Mouse (Mus musculus) cerebellum, adult 9-11 months (tissue): Measurements from ENCODE around the gene Mettl21e.
A peak's percentile ranks its signal among the peaks of the same experiment; 100 is the strongest.
"Not testable (repeated sequence)": the region's sequence is repeated elsewhere in the genome, so short reads cannot be mapped to it uniquely, and the experiment has no call there.

Source experiments
- DNase-seq: peaks from one replicate; pipeline ENCODE4 v3.0.0; 2022

The Mettl21e gene

DNA sequence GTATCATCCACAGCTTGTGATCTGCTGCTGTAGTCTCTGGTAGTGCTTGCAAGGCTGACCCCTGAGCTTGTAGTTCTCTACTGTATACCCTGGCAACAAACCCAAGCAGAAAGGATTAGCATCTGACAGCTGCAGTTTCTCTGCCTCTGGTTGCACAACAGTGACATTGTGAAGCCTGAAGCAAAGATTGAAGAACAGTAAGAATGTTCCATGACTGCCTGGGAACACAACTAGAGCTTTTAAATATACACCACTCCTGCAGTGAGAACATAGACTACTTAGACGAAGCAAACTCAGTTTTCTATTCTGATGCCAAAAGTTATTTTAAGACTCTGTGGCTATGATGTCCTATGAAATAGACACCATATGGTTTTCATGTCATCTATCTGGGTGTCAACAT lies at the start of gene Mettl21e:
Mettl21e (minus strand) TSS at position 86 of the 400 bp plus-strand sequence.
- DNase-seq, result no peak

GRCm38 (mm10) chr1:44240440-44240839 lies 21.7 kb upstream of the Mettl21e start:
- not testable (repeated sequence) for DNase-seq

DNA sequence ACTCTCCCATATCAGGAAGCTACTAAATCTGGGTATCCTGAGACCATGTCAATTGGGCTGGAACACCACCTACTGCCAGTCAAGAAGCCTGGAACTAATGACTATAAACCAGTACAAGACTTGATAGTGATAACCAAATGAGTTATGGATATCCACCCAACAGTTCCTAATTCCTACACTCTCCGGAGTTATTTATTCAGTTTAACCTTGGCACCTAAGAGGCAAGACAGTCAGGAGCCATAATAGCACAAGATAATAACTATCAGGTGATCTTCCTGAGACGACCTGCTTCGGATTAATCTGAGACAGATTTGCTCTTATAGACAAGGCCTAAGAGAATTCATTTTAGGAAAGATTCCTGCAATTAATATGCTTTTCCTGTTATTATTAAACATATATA lies 21.2 kb upstream of the Mettl21e start:
- DNase-seq, result no peak

GRCm38 (mm10) chr1:44237305-44237704 lies 18.5 kb upstream of the Mettl21e start:
- DNase-seq, result no peak

GRCm38 (mm10) chr1:44235311-44235710 lies 16.6 kb upstream of the Mettl21e start:
- DNase-seq, result no peak

DNA sequence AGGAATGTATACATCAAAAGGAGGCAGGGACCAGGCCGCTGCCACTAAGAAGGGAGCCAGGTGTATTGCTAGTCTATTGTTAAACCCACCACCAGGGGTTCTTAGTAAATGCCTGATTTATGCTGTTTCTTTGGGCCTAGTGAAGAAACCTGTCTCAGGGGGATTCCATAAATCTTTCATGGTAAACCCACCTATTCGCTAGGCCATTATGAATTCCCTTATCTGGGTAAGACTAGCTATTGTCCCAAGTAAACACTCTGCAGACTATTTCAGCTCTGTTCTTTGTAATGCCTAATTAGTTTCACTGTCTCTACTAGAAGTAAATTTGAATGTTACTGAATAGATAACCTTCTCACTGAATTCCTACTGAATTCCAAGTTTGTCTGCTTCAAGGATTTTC lies 15.8 kb upstream of the Mettl21e start:
- not testable (repeated sequence) for DNase-seq

GRCm38 (mm10) chr1:44229044-44229443 lies 10.3 kb upstream of the Mettl21e start:
- DNase-seq, result no peak

- DNase-seq, result peak; percentile 72
These were observed 1.6 kb downstream of the Mettl21e start for GRCm38 (mm10) chr1:44217118-44217517.

- no peak for DNase-seq
These were observed 2.2 kb downstream of the Mettl21e start for GRCm38 (mm10) chr1:44216352-44217116.

DNA sequence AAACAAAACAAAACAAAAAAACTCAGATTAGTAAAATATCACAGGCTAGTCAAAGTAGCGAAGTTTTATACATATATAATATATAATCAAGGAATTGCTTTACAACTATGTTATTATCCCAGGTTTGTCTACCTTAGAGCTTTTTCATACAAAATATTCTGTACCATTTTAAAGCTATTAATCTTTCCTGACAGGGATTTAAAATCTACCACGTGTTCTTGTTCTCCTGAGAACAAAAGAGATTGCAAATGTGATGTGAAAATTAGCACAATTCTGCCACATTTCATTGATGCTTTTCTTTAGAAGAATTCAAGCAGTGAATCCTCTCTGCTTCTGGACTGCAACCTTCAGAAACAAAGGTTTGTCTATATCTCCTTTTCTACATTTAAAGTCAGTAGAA lies 4.3 kb downstream of the Mettl21e start:
- no peak for DNase-seq

GRCm38 (mm10) chr1:44202876-44203275 lies 15.9 kb downstream of the Mettl21e start:
- DNase-seq, result no peak

GRCm38 (mm10) chr1:44198273-44199171 lies 20.2 kb downstream of the Mettl21e start:
- peak; percentile 8 for DNase-seq

DNA sequence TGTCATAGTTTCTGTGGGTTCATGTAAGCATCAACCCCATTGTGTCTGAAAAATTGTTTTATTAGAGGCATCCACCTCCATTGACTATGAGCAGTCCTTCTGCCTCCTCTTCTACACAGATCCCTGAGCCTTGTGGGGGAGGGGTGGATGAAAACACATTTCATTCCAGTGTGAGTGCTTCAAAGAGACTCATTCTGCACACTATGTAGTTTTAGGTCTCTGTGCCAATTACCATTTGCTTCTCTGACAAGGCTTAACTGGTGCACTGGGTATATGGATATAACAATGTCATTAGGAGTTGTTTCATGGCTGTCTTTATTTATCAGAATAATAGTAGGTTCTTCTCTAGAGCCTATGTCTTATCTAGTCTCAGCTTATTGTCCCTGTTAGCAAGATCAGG lies 32.4 kb downstream of the Mettl21e start:
- no peak for DNase-seq

- no peak for DNase-seq
These were observed 40.7 kb downstream of the Mettl21e start for GRCm38 (mm10) chr1:44178086-44178485.

GRCm38 (mm10) chr1:44173903-44174302 lies 44.9 kb downstream of the Mettl21e start:
- no peak for DNase-seq

- no peak for DNase-seq
These were observed 46.1 kb downstream of the Mettl21e start for GRCm38 (mm10) chr1:44172656-44173055.

DNA sequence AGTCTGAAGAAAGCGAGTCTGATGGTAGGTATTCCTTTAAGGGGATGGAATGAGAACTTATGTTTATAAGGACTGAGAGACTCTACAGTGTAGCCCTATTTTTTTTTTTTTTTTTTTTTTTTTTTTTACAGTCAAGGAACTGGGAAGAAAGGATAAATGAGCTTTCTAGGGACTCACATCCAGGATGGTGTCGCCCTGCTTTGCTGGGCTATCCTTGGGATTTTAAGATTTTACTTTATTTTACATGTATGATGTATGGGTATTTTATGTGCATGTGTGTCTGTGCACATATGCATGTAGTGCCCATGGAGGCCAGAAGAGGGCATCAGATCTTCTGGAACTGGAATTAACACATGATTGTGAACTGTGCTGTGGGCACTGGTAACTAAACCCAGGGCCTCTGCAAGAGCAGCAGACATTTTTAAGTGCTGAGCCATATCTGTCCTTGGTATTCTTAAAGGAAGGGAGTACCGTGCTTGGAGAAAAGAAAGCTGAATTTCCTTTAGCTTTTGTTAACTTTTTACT lies 50.8 kb downstream of the Mettl21e start:
- DNase-seq, result no peak

DNA sequence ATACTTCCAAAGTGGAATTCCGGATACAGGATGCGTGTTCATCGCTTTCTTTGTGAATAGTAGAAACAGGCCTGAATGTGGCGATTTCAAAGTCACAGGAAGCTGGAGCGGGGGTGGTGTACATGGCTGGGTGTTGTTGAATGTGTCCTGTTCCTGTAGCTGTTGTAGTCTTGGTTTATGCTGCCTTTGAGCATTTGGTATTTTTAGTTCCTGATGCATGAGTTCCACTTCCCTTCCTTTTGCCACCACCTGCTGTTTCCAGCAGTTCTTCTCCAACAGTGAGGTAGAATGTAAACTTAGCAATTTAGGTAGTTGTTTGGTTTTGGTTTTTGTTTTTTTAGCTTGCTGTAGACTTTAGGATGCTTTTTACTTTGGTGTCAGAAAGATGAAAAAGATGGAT lies 56.4 kb downstream of the Mettl21e start:
- DNase-seq, result no peak

DNA sequence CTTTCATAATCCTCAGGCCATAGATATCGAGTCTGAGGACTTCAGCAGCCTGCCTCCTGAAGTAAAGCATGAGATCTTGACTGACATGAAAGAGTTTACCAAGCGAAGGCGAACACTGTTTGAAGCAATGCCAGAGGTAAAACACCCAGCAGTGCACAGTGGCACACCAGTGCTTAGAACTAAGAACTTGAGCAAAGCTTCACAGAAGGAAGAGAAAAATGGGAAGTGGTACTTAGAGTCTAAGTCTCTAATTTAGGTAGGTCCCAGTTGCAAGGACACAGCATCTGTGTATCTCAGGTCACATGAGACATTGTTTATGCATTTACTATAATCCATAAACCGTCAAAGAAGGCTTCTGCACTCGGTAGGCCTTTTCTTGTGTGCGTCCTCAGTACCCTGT lies 56.9 kb downstream of the Mettl21e start:
- DNase-seq, result no peak

DNA sequence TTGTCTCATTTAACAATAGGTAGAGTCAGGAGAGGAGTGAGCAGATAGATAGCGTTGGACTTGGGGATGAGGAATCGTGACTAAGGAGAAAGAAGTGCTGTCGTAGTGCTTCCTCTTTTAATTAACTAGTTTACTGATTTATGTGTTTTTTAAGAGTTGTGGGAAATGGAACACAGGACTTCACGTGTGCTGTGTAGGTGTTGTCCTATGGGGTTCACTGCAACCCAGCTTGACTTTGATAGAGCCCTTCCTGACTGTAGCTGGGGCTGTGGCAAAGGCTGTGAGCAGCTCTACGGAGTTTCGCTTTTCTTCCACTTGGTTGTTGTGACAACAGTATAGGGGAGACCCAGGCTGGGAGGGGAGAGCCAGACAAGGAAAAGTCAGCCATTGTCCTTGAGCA lies 60.4 kb downstream of the Mettl21e start:
- no peak for DNase-seq

DNA sequence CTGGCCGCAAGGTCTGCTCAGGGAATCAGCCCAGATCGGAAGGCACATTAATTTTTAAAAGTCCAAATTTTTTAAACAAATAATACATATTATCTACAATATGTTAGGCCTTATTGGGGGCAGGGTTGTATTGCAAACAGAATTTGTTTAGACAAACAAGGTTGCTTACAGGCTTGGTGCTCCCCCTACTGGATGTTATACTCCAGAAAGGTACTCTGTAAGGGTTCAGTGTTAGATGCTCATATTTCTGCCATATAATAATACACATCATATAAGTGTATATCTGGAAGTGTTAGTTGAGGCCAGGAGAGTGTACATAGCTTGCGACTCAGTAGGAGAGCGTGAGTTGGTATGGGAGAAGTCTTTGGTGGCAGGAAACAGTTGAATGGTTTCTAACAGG lies 63.5 kb downstream of the Mettl21e start:
- DNase-seq, result no peak
